Mouse (Mus musculus): ENCODE measurements at regions not wholly inside any gene's neighbourhood (a gene's known extent, or its start where the extent isn't known, plus 50 kb on each side); places are given as distances from the start of the nearest gene placed in this dataset.

DNA sequence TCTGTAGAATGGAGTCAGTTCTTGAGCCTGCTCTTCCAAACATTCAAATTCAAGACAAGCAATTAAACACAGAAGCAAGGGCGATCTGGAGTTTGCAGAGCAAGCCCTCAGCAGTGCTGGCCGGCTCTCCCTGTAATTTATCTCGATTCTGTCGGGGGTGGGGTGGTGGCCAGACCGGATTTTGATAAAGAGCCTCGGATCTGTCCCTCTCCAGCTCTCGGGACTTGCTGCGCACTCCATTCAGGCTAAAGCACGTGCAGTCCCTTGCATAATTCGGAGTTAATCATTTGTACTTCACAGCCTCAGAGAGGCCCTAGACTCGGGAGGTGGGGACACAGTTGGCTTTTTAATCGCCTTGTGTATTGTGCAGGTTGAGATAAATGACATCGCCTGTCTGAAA, 145.6 kb upstream of the Zfp507 start:
- peak; percentile 8 for DNase-seq

DNA sequence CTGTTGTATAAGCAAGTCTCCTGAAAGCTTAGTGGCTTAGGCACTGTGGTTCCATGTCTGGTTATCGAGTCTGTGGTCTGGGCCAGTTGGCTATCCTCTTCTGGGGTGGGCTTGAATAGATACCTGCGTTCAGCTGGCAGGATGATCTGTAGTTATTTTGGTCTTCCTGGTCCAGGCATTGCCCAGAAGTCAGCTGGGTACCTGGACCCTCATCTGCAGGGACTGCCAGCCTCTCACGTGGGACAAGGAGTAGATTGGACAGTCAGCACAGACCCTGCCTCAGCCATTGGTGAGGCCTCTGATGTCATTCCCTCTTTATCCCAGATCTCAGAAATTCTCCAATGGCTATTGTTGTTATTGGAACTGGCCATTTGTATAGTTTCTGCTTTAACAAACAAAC, 138.3 kb upstream of the Zfp507 start:
- DNase-seq: no peak

DNA sequence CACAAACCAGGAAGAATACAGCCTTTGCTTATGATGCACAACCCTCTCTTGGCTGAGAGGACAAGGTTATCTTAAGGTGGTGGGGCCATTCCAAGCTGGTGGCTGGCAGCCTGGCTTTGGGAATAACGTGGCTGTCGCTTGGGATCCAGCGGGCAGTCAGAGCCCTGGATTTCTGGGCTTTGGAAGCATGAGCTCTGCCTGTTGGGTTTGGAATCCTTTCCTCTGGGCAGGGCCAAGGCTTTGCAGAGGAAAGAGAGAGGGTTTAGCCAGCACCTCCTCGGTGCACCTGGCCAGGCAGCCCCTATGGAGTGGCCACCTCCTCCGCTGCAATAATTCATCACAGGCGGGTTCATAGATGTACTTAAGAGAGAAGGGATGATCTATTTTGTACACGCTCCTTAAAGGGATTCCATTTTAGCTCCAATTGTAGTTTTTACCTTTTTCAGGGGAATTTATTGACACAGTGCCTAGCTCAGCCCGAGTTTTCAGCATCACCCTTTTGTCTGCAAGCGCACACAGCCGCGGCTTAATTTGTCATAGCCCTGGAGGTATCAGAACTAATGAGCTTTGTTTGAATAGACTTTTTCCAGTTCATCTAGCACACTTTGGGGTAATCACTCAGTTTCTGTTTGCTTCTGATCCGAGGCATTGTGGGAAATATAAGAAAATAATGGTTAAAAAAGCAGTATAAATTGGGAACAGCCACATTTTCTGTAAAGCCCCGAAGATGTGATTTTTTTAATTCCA, 135.5 kb upstream of the Zfp507 start:
- DNase-seq: no peak

DNA sequence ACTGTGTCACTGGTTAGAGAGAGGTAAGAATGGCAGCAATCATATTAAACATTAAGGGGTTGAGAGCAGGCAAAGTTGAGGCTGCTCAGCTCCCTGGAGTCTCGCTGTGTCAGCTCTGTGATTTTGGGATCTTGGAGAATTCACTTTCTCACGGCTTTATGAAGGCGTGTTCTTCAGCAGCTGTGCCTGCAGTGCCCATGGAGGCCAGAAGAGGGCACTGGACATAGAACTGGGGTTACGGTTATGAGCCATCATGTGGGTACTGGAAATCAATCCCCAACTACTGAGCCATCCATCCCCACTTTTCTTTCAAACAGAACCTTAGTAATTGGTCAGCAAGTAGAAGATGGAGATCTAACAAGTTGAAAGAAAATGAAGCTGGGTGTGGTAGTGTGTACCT, 123.9 kb upstream of the Zfp507 start:
- DNase-seq: no peak

DNA sequence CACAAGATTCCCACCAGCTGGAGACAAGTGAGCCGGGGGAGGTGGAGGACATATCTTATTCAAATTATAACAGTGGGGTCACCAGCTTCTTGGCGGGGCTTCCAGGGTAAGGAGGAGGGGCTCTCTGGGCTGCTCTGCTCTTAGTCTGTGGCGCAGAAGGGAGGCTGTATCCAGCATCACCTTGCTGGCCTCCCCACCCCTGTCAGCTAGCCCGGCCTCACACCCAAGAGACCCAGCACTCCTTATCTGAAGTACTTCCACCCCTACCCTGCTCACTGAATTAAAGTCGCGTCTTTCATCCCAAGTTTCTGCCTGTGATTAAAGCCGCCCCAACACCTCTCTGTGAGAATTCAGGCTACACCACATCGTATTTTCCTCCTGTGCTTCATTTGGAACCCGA, 119.8 kb upstream of the Zfp507 start:
- DNase-seq: no peak

DNA sequence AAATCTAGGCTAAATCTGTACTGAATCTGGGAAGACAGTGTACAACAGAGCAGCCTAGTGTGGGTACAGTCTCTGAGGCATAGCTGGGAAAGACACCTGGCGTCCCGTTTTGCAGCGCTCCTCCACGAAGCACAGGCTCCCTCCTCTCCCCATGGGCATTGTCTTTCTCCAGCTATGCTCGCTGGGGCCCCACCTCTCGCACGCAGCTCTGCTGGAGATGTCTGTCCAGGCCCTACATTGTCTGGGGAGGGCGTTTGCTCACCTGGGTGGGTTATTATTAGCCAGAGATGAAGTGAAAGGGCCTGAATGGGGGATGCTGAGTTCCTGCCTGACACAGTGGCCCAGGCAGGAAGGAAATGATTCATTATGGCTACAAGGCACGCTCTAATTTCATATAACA, 118.1 kb upstream of the Zfp507 start:
- no peak for DNase-seq

DNA sequence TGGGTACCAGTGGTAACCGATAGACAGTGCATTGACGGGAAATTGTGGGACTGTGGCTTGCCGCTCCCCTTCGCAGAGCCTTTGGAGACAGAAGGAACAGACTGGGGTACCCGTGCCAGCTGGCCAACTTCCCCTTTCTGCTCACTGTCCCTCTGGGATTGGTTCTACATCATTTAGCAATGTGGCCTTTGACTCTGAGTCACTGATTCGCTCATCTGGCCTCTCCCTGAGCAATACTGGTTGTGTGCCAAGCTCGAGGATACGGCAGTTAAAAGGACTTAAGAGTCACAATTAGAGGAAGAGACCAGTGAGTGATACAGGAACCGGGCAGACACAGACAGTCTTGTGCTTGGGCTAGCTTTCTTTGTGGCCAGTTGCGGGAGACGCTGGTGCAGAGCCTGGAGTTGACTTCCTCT, 117.4 kb upstream of the Zfp507 start:
- no peak for DNase-seq

DNA sequence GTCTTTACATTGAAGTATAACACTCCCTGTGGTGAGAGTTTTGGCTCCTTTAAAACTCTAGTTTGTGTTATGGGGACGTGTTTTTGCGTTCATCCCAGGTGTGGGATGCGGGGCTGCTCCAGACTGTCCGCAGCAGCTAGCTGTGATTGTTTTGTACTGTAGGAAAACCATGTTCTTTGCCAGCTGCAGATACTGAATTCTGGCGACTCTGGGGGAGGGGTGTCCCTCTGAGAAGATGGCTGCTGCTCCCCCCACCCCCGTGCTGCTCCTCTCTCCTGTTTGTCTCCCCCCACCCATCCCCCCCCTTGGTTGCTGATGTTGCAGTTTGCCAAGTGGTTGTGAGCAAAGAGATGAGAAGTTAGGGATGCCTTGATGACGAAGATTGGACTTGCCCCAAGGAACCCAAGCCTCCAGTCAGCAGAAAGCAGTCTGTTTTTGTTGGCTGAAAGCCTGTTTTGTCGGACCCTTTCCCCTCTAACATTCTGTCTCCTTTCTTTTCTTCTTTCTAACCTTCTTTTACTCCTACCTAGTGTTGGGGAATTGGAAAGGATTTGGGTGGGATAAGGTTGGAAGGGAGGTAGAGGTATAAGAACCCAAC, 107.4 kb upstream of the Zfp507 start:
- no peak for DNase-seq

DNA sequence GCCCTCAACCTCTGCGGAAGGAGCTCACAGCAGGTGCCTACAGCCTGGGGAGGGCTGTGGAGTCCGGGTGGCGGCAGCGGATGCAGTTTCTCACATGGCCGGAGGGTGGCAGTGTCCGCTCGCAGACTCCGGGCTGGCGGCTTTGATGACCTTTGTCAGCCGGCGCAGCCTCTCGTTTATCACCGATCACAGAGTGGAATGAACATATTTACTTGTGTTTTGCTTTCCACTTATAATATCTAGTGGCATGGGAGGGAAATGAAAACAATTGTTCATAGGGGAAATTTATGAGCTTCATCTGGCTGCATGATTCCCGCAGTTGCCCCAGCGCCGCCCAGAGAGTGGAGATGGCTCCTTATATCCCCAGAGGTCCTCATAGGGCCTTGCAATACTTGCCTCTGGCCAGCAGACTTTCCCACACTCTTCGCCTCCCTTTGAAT, 99.2 kb upstream of the Zfp507 start:
- DNase-seq: peak; percentile 54

DNA sequence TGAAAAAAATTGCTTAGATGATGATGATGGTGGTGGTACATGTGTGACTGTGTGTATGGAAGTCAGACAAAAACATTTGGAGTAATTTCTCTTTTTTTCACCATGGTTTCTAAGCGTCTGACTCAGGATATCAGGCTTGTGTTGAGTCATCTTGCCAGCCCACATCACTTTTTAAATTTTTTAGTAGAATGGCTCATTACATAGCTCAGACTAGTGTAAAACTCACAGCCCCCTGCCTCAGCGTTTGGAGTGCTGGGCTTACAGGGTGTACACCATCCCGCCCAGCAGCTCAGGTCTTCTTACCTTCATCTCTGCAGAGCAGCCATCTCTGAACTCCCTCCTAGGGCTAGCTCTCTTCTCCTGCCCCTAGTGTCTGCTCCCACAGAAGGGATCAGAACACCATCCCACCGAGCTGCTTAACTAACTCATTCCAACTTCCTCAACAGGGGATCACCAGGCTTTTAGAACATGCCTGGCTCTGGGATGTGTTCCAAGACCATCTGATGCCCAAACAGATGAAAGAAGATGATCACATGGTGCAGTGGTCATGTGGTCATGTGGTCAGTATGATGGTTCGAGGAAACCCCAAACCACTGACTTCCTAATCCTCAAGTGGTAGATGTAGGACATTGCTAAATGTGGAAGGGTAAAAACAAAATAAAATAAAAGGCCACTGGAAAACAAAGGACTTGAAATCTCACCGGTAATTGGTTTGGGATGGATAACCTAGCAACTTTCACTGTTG, 96.1 kb upstream of the Zfp507 start:
- DNase-seq: no peak

DNA sequence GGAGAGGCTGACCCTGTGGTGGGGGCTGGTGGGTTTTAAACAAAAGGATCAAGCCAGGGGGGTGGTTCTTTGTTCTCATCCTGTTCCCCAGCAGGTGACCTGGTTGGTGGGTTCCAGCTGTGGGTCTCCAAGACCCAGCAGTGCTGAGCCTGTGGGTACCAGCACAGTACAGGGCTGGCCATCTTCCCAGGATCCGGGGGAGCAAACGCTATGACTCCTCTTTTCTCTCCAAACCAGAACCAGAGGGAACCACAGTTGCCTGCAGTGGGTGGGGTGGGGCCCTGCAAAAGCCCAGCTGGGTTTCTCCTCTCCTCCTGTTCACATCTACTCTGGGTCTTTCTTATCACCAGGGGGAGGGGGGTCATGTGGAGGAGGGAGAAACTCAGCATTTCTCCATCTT, 90.5 kb upstream of the Zfp507 start:
- no peak for DNase-seq

DNA sequence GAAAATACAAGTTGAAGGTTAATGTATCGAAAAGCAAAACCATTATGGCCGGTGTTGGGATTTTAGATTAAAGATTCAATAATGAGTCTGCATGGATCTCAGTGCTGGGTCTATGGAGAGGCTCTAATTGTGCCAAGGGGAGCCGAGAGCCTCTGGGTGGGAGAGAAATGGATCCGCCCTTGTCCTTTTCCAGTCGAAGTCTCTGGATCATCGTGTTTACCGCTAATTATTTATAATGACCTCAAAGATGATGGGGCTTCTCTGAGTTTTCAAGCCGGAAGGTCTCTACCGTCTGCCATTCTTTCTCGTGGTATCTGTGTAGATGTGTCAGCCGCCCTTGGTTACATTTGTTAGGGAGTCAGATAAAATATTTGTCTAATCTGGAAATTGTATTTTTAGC, 83.2 kb upstream of the Zfp507 start:
- DNase-seq: no peak

DNA sequence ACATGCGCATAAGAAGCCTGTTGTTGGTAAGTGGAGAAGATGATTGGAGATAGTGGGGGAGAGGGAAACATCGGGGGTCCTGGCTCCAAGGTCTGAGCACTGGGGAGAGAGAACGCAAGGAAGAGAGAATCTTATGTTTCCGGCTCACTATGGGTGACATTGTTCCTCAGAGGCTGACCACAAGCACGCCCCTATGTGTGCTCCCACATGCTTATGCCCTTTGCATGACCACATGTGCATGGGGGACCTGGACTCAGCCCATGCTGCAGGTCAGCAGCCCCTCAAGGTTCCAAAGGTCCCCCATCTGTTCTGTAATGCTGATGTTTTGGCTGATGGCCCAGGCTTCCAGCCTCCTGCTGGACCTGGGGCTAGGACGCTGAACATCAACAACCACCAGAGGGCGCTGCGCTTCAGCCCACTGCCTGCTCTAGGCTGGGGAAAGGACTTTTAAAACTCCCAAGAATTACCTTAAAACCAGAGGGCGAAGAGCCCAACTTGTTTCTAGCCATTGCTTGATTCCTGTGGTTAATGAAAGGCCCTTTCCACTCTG, 77.0 kb upstream of the Zfp507 start:
- DNase-seq: peak; percentile 62

DNA sequence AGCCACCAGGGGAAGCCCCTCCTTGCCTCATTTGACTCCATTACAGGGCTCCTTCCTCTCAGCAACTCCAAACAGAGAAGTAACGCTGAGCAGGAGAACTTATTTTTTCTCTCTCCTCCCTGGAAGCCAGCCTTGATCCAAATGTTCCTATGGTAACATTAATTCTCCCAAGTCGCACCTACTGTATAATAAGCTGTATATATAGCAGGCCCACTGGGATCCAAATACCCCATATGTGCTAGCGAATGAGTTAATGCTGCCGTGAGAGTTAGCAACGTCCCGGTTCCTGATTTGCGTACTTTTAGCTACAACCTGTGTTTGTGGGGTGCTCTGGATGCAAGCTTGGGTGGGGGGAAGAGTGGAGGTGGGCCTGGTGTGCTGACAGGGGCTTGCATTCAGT, 75.4 kb upstream of the Zfp507 start:
- no peak for DNase-seq

DNA sequence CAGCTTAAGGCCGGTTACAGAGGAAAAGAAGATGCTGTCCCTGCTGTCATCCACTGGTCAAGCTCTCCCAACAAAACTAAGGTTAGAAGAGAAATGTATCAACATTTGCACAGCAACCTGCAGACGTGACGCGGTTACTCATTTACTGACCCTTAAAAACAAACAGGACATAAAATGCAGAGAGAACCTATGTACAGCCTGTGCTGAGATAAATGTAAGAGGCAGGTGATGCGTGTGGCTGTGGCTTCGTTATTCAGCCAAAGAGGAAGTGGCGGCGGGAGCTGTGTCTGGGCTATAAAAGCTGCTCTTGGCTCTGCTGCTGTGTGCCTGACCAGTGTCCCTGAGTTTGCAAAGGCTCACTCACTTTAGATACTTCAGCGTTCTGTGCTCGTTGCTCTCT, 58.2 kb upstream of the Zfp507 start:
- no peak for DNase-seq

DNA sequence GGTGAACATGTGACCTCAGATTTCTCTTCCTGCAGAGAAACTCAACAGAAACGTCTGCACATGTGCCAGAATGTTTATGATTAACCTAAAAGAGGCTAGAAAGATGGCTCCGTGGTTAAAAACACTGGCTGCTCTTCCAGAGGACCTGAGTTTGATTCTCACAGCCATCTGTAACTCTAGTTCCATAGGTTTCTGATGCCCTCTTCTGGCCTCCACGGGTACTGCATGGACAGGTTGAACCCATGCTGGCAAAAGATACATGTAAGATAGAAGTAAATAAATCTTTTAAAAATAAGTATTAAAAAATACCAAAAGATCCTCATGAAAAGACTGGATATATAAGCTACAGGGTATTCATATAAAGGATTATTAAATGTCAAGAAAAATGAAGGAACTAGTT, 56.8 kb upstream of the Zfp507 start:
- DNase-seq: peak; percentile 49

DNA sequence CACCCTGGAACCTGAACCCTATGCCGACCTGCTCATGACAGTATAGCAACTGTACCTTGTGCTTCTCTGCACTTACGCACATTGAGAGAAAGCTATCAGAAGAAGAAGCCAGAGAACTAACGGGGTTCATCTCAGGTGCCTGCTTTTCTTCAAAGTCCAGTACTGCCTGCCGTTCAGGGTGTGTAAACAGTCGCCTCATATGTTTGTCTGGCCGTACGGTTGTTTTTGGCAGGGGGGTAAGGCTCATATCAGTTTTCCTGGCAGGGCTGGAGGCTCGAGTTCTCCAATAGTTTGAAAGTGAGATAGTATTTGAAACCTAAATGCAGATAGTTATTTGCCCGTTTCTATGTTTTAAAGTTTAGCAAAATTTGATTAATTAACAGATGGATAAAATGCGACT, 54.9 kb upstream of the Zfp507 start:
- no peak for DNase-seq

Measured in liver (tissue).